ENCODE assay signal across 7 mouse cellular contexts in genomic region chr16:3343372-3343771, GRCm38 (mm10).
DNase-seq lines count a peak whose midpoint lies in the region; ATAC-seq and TF ChIP-seq lines count a peak whose summit lies in the region.
"Not testable (repeated sequence)": the region's sequence is repeated elsewhere in the genome, so short reads cannot be mapped to it uniquely, and the experiment has no call there.

No protein-coding gene starts in this region.

- not testable (repeated sequence) for H3K27ac ChIP-seq in ES-E14 (ENCODE audit: insufficient read depth, low read depth, low read length, poor library complexity, severe bottlenecking); liver, embryonic 11.5 days (ENCODE audit: low read depth, low read length); midbrain, embryonic 12.5 days (replicated peaks)

- H3K27me3 ChIP-seq in Patski; liver, embryonic 11.5 days (replicated peaks; ENCODE audit: control insufficient read depth, insufficient read depth, low read length); midbrain, embryonic 12.5 days: not testable (repeated sequence)

- H3K4me2 ChIP-seq in liver, embryonic 11.5 days; midbrain, embryonic 12.5 days (replicated peaks): not testable (repeated sequence)

- in situ Hi-C loops in ES-E14 (cut with MboI; ENCODE audit: low sequenced_read_pairs in 2 of 2, unreplicated experiment in 2 of 2); Patski (cut with MboI; ENCODE audit: low pct_unique_long_range_greater_than_20kb): not testable (repeated sequence)

- CTCF ChIA-PET in Patski (lab: Charles Lee): not testable (repeated sequence)

- POLR2A ChIA-PET in Patski (lab: Charles Lee): not testable (repeated sequence)

- not testable (repeated sequence) for H3K4me1 ChIP-seq in ES-E14 (ENCODE audit: control insufficient read depth in 2 of 2, insufficient read depth in 2 of 2, low read length in 2 of 2, poor library complexity in 1 of 2); liver, embryonic 11.5 days (replicated peaks; ENCODE audit: control insufficient read depth, insufficient read depth, low read length); midbrain, embryonic 12.5 days

- DNase-seq in A20 (ENCODE audit: low read depth, low spot score) (peak; percentile 18), ES-E14 (ENCODE audit: low read depth, low spot score) (peak; percentile 22)
- not testable (repeated sequence) for DNase-seq in Patski (ENCODE audit: low read depth, low spot score); liver, embryonic 11.5 days (ENCODE audit: low spot score)

- not testable (repeated sequence) for H3K36me3 ChIP-seq in ES-E14 (ENCODE audit: control insufficient read depth, insufficient read depth, low read length, poor library complexity, severe bottlenecking); liver, embryonic 11.5 days (ENCODE audit: control insufficient read depth, insufficient read depth, low read length); midbrain, embryonic 12.5 days

- not testable (repeated sequence) for H3K9me3 ChIP-seq in ES-E14 (ENCODE audit: control insufficient read depth, insufficient read depth, low read depth, low read length); liver, embryonic 11.5 days (ENCODE audit: control insufficient read depth, low read length); midbrain, embryonic 12.5 days

- H3K9ac ChIP-seq in ES-E14 (ENCODE audit: insufficient read depth, low read depth, low read length, poor library complexity, severe bottlenecking); liver, embryonic 11.5 days (ENCODE audit: low read depth, low read length); midbrain, embryonic 12.5 days (replicated peaks): not testable (repeated sequence)

- peak; percentile 67 for ATAC-seq in Patski
- ATAC-seq in common myeloid progenitor, adult 5-6 weeks (replicated peaks; ENCODE audit: low read depth, poor library complexity, severe bottlenecking): peak; percentile 86
- peak; percentile 73 to 80 for ATAC-seq in hematopoietic stem cell, adult 5-6 weeks (replicated peaks in 1 of 2; ENCODE audit: insufficient read depth in 1 of 2, low FRiP score in 2 of 2, low TSS enrichment in 1 of 2, low read depth in 1 of 2, poor library complexity in 2 of 2, severe bottlenecking in 2 of 2)
- ATAC-seq in liver, embryonic 11.5 days (replicated peaks; ENCODE audit: low FRiP score): 0 out of 2 replicates have a peak, but pooled peaks have one; percentile 9
- 0 out of 2 replicates have a peak, but pooled peaks have one; percentile 14 for ATAC-seq in midbrain, embryonic 12.5 days (ENCODE audit: low FRiP score, low read depth)

- 21% methylated on average over 4 of the region's 4 CpGs for WGBS in liver, embryonic 11.5 days
- 35% methylated on average over 4 of the region's 4 CpGs for WGBS in midbrain, embryonic 12.5 days

- H3K4me3 ChIP-seq in ES-E14 (ENCODE audit: insufficient read depth in 1 of 2, low read depth in 1 of 2, low read length in 2 of 2, poor library complexity in 1 of 2, severe bottlenecking in 1 of 2); liver, embryonic 11.5 days (ENCODE audit: low read depth, low read length); midbrain, embryonic 12.5 days: not testable (repeated sequence)

- peak; percentile 26 for TF ChIP-seq CTCF in Patski (IDR thresholded peaks at IDR 0.05)

TF ChIP-seq in ES-E14, 5 proteins besides CTCF, POLR2A, EP300 and RAD21:
- peak; percentile 24; the same call in 1 of the 2 replicates for TF ChIP-seq ZC3H11A (IDR thresholded peaks at IDR 0.05; ENCODE audit: borderline replicate concordance, low read depth, low read length)

Comparison
In these comparisons a context has a peak if more than half of its experiments do, and no peak if none do; other contexts are left out.
1. ATAC-seq: peak in every context shown above with its lines; median percentile 86 in common myeloid progenitor, adult 5-6 weeks; 76 in hematopoietic stem cell, adult 5-6 weeks; 67 in Patski; 14 in midbrain, embryonic 12.5 days; 9 in liver, embryonic 11.5 days.